Mouse (Mus musculus) layer of hippocampus, adult 2 months (tissue): Measurements from ENCODE around the gene Slc35b4. TPM values are rescaled to one million over a fixed set of nuclear protein-coding genes. Genes with fewer than 3 reads are reported as not detected.
A peak's percentile ranks its signal among the peaks of the same experiment; 100 is the strongest.

Experiments used
- DNase-seq, 2 experiments: peaks; one replicate each; pipeline ENCODE4 v3.0.0; 2022; ENCODE audit warnings: low spot score in 2 of 2
- H3K27ac ChIP-seq: fragments of 200-600 bp; 2 replicates; pipeline ENCODE4 v1.8.1; 2022
- H3K4me3 ChIP-seq: fragments of 200-600 bp; 2 replicates; pipeline ENCODE4 v1.8.1; 2022; ENCODE audit warnings: mild to moderate bottlenecking
- CTCF ChIP-seq: fragments of 200-600 bp; conservative IDR thresholded peaks from 2 replicates; pipeline ENCODE4 v1.8.1; 2022; ENCODE audit warnings: antibody characterized with exemption, mild to moderate bottlenecking, moderate library complexity
- total RNA-seq, 2 experiments: library from RNA; stranded (reverse); gene quantifications; 2 replicates each; pipeline ENCODE4 v1.2.3; 2021

Gene Slc35b4
- total RNA-seq, 2 experiments from 2014 or later: 56.9 to 60.9 TPM

DNA sequence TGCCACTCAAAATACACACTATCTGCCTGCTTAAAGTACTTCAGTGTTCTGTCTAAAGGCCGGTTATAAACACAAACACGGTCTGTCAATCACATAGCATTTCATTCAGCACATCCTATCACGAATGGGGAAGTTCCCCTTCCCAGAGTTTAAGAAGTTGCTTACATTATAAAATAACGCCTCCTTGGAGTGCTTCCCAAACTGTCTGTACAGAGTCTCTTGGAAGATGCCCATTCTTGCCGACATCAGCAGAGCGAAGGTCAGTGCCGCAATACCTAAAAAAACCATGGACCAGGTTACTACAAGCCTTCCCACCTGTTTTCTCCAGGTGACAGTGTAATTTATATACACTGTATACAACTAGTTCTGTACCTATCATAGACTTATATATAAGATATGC lies 15.4 kb downstream of the Slc35b4 start:
- no peak for TF ChIP-seq CTCF
- H3K4me3 ChIP-seq: no peak overlapping the region
- DNase-seq: no peak
- H3K27ac ChIP-seq: no peak overlapping the region

DNA sequence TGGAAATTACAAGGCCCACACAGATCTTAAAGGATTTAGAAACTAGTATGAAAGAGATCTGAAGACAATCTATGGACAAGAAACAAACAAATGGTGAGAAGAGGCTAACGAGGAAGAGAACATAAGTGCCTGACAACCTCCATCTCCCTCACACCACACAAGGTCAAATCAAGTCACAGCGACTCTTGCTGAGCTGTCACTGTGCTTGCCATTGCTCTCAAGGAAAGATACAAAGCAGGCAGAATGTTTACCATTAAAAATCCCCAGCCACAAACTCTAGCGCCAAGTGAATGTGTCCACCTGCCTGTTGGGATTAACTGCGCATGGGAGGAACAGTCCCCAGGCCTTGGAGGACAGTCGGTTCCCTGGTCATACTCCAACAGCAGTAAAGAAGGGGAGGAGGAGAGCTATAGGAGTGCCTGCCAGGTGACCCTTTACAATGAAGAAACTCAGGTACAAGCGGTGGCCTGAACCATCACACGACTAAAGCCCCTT lies 16.0 kb downstream of the Slc35b4 start:
- H3K4me3 ChIP-seq: no peak overlapping the region
- TF ChIP-seq CTCF: no peak
- DNase-seq: no peak
- H3K27ac ChIP-seq: no peak overlapping the region

DNA sequence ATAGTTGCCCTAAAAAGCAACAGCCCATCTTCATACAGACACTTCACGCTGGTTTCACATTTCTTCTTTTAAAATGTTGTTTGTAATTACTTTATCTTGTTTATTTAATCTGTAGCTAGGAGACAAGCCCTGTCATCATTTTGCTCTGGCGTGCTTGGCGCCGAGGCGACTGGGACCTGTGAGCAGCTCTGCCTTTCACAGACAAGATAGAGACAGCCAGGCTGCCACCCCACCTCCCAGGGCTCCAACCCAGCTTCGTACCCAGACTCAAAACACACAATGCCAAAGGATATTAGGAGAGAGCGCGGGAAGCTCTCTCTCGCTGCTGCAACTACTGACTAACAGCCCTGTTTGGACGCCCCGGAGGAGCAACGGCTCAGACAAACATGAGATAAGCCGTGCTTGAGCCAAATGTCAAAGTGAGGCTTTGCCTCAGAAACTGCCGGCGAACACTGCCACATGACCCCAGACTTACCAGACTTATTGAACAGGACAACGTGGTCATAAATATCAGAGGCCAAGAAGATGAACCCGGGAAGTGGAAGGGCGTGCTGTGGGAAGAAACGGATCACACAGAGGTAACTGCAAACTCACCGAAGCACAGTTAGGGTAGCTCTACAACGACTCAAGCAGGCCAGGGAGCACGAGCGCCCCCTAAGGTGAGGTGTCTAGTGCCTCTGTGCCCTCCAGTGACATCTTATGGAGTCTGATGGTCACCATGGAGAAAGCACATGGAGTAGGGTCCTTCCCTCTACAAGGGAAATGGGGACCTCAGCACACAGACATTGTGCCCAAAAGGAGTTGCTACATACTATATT lies 16.7 kb downstream of the Slc35b4 start:
- no peak overlapping the region for H3K4me3 ChIP-seq
- no peak for TF ChIP-seq CTCF
- DNase-seq: no peak

DNA sequence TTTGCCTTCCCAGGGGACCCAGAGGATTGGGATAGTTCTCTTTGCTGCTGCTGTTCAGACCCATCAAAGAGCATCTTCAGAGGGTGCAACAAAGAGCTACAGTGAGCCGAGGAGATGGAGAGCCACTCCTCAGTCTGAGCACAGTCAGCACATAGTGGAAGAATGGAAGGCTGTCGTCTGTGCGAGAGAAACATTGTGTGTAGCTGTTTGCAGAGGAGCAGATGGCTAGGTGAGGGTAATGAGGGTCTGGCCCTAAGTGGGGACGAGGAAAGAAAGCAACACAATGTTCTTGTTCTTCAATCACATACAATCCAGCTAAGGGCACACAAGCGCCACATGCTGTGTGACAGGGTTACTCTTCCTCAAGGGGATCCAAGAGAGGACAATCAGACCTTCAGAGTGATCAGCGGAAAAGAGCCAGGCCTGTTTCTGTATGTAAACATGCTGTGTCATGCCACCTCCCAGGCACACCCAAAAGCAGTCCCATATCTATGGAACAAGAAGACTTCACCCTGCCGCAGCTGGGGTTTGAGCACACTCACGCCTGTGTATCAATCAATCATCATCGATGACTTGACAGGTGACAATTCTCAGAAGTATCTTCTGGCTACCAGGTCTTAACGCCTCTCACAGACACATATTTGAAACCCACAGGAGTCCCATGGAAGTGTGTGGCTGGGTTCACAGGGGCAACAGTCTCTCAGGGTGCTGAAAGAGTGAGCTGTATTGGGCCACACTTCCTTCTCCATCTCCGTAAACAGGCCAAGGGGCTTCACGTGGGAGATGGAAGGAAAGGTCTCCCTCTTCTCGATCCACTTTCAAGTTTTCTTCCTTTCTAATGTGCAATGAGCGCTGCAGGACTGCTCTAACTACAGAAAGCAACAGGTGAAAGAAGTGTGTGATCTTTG lies 19.8 kb downstream of the Slc35b4 start:
- TF ChIP-seq CTCF: no peak
- DNase-seq: no peak
- no peak overlapping the region for H3K4me3 ChIP-seq
- 0 out of 2 replicates have a peak overlapping the region, but pooled peaks have one; percentile 10 for H3K27ac ChIP-seq

More for the DNA sequence above, 16.7 kb downstream of the Slc35b4 start:
- H3K27ac ChIP-seq: no peak overlapping the region

DNA sequence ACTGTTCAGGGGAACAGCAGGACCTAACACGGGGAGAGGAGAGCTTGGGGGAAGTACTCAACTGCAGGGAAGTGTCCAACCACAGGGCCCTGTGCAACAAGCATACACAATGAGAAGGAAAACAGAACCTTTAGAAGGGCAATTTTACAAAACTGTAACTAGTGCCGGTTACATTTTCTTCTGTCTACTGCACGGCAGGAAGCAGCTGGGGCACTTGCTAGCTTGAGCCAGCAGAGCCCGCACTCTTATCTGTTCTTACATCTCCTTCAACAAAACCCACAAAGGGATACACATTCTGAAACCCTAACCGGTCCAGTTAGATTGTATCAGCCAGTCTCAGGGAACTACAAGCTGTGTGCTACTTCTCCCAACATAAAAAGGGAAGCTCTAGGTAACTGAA lies 20.9 kb downstream of the Slc35b4 start:
- H3K27ac ChIP-seq: 0 out of 2 replicates have a peak overlapping the region, but pooled peaks have one; percentile 5

DNA sequence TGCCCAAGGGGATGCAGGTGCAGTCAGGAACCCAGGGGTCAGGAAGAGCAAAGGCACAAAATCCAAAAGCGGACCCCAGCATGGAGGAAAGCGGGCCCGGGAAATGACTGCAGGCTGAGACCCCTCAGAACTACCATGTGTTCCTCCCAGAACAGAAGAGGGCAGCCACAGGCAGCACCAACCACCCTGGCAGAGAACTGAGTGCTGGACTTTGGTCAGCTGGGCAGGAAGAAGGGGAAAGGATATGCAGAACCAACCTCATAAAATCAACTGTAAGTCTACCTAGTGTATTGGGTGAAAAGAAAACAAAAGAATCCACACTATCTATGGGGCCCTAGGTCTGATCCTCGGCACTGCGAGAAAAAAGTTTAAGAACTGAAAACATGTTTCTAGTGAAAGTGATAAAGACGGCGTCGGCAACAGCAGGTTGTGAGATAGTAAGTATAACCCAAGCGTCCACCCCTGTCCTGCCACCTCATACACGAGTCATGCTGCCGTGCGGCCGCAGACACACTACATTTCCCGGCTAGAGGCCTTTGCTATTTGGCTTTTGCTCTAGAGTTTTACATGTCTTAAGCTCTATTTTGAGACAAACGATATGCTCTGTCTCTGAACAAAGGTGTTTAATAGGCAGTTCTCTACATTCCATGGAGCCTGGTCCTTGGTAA lies 21.6 kb downstream of the Slc35b4 start:
- DNase-seq: no peak
- Histone ChIP-seq H3K4me3 (no peak overlapping the region), H3K27ac (no peak overlapping the region)
- TF ChIP-seq CTCF: no peak

More for the DNA sequence above, 20.9 kb downstream of the Slc35b4 start:
- no peak for DNase-seq
- peak; percentile 36 for TF ChIP-seq CTCF
- H3K4me3 ChIP-seq: no peak overlapping the region

DNA sequence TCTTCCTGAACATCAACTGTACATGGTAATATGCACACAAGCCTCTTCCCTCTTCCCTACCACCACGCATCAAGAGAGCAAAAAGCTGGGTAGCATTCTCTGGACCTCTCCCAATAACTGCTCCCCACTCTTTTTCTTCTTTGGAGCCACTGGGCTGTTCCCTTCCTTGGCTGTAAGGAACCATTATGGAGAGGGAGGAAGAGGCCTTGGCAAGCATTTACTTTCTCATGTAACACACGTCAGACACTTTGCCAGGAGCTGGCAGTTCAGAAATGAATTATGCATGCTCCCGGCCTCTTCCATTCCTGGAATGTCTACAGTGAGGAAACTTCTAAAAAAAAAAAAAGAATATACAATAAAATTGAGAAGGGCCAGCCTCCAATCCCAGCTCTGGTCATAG lies 22.7 kb downstream of the Slc35b4 start:
- TF ChIP-seq CTCF: no peak
- DNase-seq: peak in 1 of 2 experiments; percentile 34
- H3K4me3 ChIP-seq: no peak overlapping the region
- peak overlapping the region; percentile 29; the same call in 1 of the 2 replicates for H3K27ac ChIP-seq

DNA sequence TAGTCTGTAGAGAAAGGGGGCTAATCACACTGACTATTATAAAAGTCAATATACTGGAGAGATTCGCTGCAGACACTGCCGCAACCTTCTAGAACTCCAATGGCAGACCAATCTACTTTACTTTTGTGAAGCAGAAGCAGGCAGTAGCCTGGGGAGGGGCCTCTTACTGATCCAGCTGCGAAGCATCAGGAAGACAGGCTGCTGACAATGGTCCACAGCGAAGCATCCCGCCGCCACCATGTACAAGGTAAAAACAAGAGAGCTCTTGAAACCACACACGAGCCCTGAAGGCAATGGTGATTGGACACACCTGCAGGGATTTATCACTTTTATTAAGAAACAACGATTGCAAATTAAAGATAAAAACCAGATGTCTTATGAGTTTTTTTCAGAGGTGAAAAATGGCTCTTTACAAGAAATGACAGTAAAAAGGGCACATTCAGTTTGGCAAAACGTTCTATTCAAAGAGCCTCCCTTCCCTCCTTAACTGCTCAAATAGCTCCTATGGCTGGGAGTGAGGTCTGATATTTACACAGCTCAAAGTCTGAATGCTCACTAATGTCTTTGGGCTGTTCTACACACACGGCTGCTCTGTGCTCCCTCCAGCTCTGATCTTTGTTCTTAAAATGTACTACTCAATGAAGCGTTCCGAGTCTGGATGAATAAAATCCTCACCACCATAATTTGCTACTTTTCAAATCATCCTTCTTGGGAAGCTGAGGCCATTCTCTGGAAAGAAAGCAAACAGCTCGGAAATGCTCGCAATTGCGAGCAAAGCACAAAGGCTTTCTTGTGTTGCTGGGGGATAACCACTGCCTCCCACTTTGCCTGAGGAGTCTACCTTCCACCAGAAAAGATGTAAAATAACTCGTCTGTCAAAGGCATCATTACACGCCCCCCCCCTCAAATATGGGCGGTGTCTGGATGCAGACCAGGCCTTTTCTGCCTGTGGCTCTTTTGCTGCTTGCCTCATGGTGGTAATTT lies 23.6 kb downstream of the Slc35b4 start:
- no peak for DNase-seq
- peak overlapping the region; percentile 29; the same call in 1 of the 2 replicates for H3K27ac ChIP-seq
- no peak for TF ChIP-seq CTCF
- H3K4me3 ChIP-seq: no peak overlapping the region

DNA sequence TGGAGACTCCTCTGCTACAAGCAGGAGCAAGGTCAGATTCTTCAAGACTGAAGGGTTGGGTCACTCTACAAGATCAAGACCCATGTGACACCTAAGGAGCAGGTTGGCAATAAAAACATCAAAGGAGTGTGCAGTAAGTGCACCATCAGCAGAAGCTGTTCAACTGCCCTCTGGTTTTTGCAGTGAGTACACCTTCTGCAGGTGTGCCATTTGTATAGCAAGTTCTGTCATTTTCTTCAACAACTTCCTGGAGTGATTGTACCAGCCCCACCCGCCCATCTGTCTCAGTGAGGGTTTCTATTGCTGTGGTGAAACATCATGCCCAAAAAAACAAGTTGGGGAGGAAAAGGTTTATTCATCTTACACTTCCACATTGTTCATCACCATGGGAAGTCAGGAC lies 27.1 kb downstream of the Slc35b4 start:
- no peak for TF ChIP-seq CTCF
- no peak overlapping the region for H3K4me3 ChIP-seq
- no peak for DNase-seq
- H3K27ac ChIP-seq: no peak overlapping the region

DNA sequence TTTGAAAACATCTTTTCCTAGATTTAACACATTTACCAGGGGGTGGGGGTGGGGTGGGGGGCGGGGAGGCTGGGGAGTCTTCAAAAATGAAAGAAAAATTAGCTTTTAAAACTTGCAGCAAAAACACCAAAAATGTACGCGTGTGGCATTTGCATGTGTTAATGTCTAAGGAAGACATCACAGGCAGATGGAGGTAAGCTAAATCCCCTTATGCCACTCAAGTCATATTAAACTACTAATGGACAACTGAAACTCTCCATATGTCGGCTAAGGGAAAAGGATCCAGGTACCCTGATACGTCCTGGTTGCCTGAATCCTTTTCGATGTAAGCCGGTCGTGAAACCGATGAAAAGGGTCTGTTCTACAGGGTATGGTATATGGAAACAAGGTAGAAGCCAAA lies 27.8 kb downstream of the Slc35b4 start:
- TF ChIP-seq CTCF: no peak
- DNase-seq: no peak
- no peak overlapping the region for H3K4me3 ChIP-seq
- no peak overlapping the region for H3K27ac ChIP-seq

DNA sequence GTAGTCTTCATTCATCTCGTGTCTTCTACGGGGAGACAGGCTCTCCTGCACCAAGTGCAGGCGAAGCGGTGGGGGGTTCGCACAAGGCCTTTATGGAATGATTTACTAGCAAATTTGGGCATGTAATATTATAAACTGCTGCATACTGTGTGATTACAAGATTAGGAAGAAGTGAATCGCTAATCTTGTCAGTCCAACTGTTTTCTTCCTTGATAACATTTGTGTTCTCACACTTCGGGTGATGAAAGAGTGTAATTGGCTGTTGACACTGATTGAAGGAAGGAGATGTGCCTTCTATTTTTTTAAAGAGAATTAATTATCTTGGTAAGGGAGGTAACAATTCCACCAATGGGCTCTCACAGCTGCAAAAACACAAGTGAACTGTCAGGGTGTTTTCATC lies 28.3 kb downstream of the Slc35b4 start:
- Histone ChIP-seq H3K27ac (no peak overlapping the region), H3K4me3 (no peak overlapping the region)
- DNase-seq: no peak
- TF ChIP-seq CTCF: no peak
